18 mouse cellular contexts compared by ENCODE assay signal in the genomic region with DNA sequence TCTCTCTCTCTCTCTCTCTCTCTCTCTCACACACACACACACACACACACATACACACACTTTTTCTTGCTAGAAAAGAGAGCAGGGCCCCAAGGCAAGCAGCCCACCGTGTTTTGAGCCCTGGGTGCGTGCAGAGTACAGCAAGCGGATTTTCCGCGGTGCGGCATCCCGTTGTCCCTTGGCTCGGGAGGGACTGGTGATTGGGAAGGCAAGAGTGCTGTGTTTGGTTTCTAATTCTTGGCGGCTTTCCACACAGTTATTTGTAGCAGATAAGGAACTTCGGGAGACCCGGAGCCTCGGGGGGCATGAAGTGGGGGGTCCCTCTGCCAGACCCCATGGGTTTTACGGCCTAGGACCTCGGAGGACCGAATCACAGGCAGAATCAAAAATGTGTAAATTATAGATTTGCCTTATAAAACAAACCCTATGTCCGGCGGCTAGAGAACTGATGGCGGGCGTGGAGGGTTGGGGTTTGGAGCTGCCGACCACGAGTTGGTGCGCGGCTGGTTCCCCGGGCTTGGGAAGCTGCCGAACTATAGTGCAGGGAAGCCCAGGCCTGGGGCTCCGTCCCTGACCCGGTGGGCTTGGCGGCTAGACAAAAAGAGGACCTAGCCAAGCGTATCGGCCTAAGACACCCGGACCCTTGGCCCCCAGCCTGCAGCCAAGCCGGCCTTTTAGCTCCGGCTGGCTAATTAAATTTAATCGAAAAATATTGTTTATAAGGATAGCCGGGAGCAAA. TPM values are rescaled to one million over a fixed set of nuclear protein-coding genes. Genes with fewer than 3 reads are reported as not detected.
DNase-seq lines count a peak whose midpoint lies in the region; ATAC-seq lines count a peak whose summit lies in the region.
"Had no signal": no experiment of that assay in that cellular context is flagged by ENCODE, and none has a peak within 500 bp of the region (broad histone marks: within the 10 kb centered on the region; RNA-seq: fewer than 3 reads in every experiment).

No protein-coding gene starts in this region.

- 0 out of 2 replicates have a peak, but pooled peaks cover 3% of the 10 kb centered on the region for H3K4me1 ChIP-seq in hindbrain, embryonic 10.5 days (replicated peaks)
- no peaks in the 10 kb centered on the region for H3K4me1 ChIP-seq in hindbrain, embryonic 12.5 days
- no peaks in the 10 kb centered on the region for H3K4me1 ChIP-seq in heart, embryonic 16.5 days (ENCODE audit: control insufficient read depth, insufficient read depth, low read length)
- peaks cover 6% of the 10 kb centered on the region for H3K4me1 ChIP-seq in kidney, embryonic 15.5 days
- H3K4me1 ChIP-seq: intestine, embryonic 15.5 days; neural tube, embryonic 12.5 days; stomach, embryonic 15.5 days had no signal

- H3K9ac ChIP-seq in hindbrain, embryonic 12.5 days = no peak overlapping the region
- peak overlapping the region; percentile 78 for H3K9ac ChIP-seq in heart, embryonic 16.5 days (ENCODE audit: low read length)
- H3K9ac ChIP-seq in kidney, embryonic 15.5 days = no peak overlapping the region
- H3K9ac ChIP-seq: intestine, embryonic 15.5 days; neural tube, embryonic 12.5 days; stomach, embryonic 15.5 days had no signal

- peak; percentile 50 for DNase-seq in hindbrain, embryonic 10.5 days (ENCODE audit: low spot score)
- peak; percentile 45 for DNase-seq in testis, postnatal 10 days (ENCODE audit: low spot score)
- no peak for DNase-seq in testis, postnatal 14 days (ENCODE audit: low spot score)
- no peak for DNase-seq in adrenal gland, postnatal 14 days
- no peak for DNase-seq in spleen, adult 12 weeks (ENCODE audit: low spot score)
- DNase-seq: gastrocnemius, postnatal 25 days had no signal

- peaks cover 100% of the 10 kb centered on the region for H3K27me3 ChIP-seq in hindbrain, embryonic 10.5 days (ENCODE audit: insufficient read depth, poor library complexity, severe bottlenecking)
- peaks cover 100% of the 10 kb centered on the region for H3K27me3 ChIP-seq in hindbrain, embryonic 12.5 days
- H3K27me3 ChIP-seq in heart, embryonic 16.5 days (ENCODE audit: control insufficient read depth, insufficient read depth, low read length) = peaks cover 76% of the 10 kb centered on the region
- peaks cover 100% of the 10 kb centered on the region for H3K27me3 ChIP-seq in kidney, embryonic 15.5 days
- H3K27me3 ChIP-seq: CH12.LX had no signal

- H3K27ac ChIP-seq in hindbrain, embryonic 10.5 days = no peak overlapping the region
- no peak overlapping the region for H3K27ac ChIP-seq in hindbrain, embryonic 12.5 days
- H3K27ac ChIP-seq in heart, embryonic 16.5 days (ENCODE audit: low read length) = peak overlapping the region; percentile 37
- H3K27ac ChIP-seq in kidney, embryonic 15.5 days = no peak overlapping the region
- H3K27ac ChIP-seq: intestine, embryonic 15.5 days; neural tube, embryonic 12.5 days; stomach, embryonic 15.5 days had no signal

- no peak for ATAC-seq in hindbrain, embryonic 12.5 days (ENCODE audit: low FRiP score)
- ATAC-seq in heart, embryonic 16.5 days (replicated peaks; ENCODE audit: extremely low read depth, insufficient read depth, low FRiP score) = no peak
- no peak for ATAC-seq in kidney, embryonic 15.5 days (replicated peaks; ENCODE audit: low FRiP score)
- ATAC-seq: forebrain, embryonic 14.5 days; intestine, embryonic 15.5 days had no signal

- under 1% methylated on average over 35 of the region's 35 CpGs for WGBS in hindbrain, embryonic 10.5 days
- WGBS in hindbrain, embryonic 12.5 days = under 1% methylated on average over 35 of the region's 35 CpGs
- WGBS in heart, embryonic 16.5 days = 2% methylated on average over 35 of the region's 35 CpGs
- under 1% methylated on average over 35 of the region's 35 CpGs for WGBS in kidney, embryonic 15.5 days

- H3K36me3 ChIP-seq in hindbrain, embryonic 10.5 days = no peaks in the 10 kb centered on the region
- H3K36me3 ChIP-seq in hindbrain, embryonic 12.5 days = no peaks in the 10 kb centered on the region
- no peaks in the 10 kb centered on the region for H3K36me3 ChIP-seq in heart, embryonic 16.5 days (ENCODE audit: control insufficient read depth, insufficient read depth)
- H3K36me3 ChIP-seq in kidney, embryonic 15.5 days = no peaks in the 10 kb centered on the region
- H3K36me3 ChIP-seq: intestine, embryonic 15.5 days; neural tube, embryonic 12.5 days; stomach, embryonic 15.5 days had no signal

- H3K4me2 ChIP-seq in hindbrain, embryonic 12.5 days (replicated peaks) = no peak overlapping the region
- H3K4me2 ChIP-seq in heart, embryonic 16.5 days (ENCODE audit: low read depth, low read length) = peak overlapping the region; percentile 73
- H3K4me2 ChIP-seq in kidney, embryonic 15.5 days = no peak overlapping the region
- H3K4me2 ChIP-seq: intestine, embryonic 15.5 days; neural tube, embryonic 12.5 days; stomach, embryonic 15.5 days had no signal

- H3K4me3 ChIP-seq in hindbrain, embryonic 10.5 days = no peak overlapping the region
- no peak overlapping the region for H3K4me3 ChIP-seq in hindbrain, embryonic 12.5 days
- peak overlapping the region; percentile 57 for H3K4me3 ChIP-seq in heart, embryonic 16.5 days (ENCODE audit: low read length)
- H3K4me3 ChIP-seq in kidney, embryonic 15.5 days (replicated peaks) = no peak overlapping the region
- H3K4me3 ChIP-seq: intestine, embryonic 15.5 days; megakaryocyte, embryonic 14.5 days; neural tube, embryonic 12.5 days; stomach, embryonic 15.5 days had no signal

- H3K9me3 ChIP-seq in hindbrain, embryonic 10.5 days = no peaks in the 10 kb centered on the region
- H3K9me3 ChIP-seq in hindbrain, embryonic 12.5 days (replicated peaks) = 0 out of 2 replicates have a peak, but pooled peaks cover 4% of the 10 kb centered on the region
- H3K9me3 ChIP-seq in heart, embryonic 16.5 days (replicated peaks; ENCODE audit: control insufficient read depth, low read length) = no peaks in the 10 kb centered on the region
- no peaks in the 10 kb centered on the region for H3K9me3 ChIP-seq in kidney, embryonic 15.5 days (replicated peaks)
- H3K9me3 ChIP-seq: intestine, embryonic 15.5 days; neural tube, embryonic 12.5 days; stomach, embryonic 15.5 days had no signal

RNA-seq across cellular contexts. Expression of a gene that starts 28.0 kb away (rescaled TPM):
- polyA plus RNA-seq in hindbrain, embryonic 10.5 days (2016; fragmentation: Nextera tagmentation; extraction: Ambion mirVana) = not detected in 2 replicates
- polyA plus RNA-seq in hindbrain, embryonic 12.5 days (2016; fragmentation: Nextera tagmentation; extraction: Ambion mirVana) = 0.09 and 0.13 TPM in 2 replicates
- polyA plus RNA-seq in heart, embryonic 16.5 days (2015; fragmentation: Nextera tagmentation; extraction: Ambion mirVana) = 30.5 and 36.3 TPM in 2 replicates
- total RNA-seq in adrenal gland, postnatal 14 days (2021) = 2.8 and 3.5 TPM in 2 replicates
- polyA plus RNA-seq in kidney, embryonic 15.5 days (2015; fragmentation: Nextera tagmentation; extraction: Ambion mirVana) = 0.14 TPM in 1 of 2 replicates, not detected in the other
- total RNA-seq: CH12.LX; left cerebral cortex, adult 8-10 months had no signal
- polyA plus RNA-seq: cortical plate, adult 2 months; large intestine, adult 2 months; neural tube, embryonic 12.5 days had no signal

Comparison
In these comparisons a context has a peak if more than half of its experiments do, and no peak if none do; other contexts are left out.
1. DNase-seq: peak in hindbrain, embryonic 10.5 days (single experiment) and testis, postnatal 10 days (single experiment); none in testis, postnatal 14 days (single experiment), adrenal gland, postnatal 14 days (single experiment) and spleen, adult 12 weeks (single experiment).
2. RNA of a gene that starts 28.0 kb away (polyA plus RNA-seq): 30.5 to 36.3 TPM in heart, embryonic 16.5 days; 0.14 TPM in kidney, embryonic 15.5 days, 0.09 to 0.13 TPM in hindbrain, embryonic 12.5 days and not detected in hindbrain, embryonic 10.5 days; every median in the first group is over 10 times any median in the second.